Mouse (Mus musculus): ENCODE results near the gene Trhr2. TPM values are rescaled to one million over a fixed set of nuclear protein-coding genes. Genes with fewer than 3 reads are reported as not detected.

The Trhr2 gene
- total and polyA plus RNA-seq, 2 experiments from 2014 or later = not detected

DNA sequence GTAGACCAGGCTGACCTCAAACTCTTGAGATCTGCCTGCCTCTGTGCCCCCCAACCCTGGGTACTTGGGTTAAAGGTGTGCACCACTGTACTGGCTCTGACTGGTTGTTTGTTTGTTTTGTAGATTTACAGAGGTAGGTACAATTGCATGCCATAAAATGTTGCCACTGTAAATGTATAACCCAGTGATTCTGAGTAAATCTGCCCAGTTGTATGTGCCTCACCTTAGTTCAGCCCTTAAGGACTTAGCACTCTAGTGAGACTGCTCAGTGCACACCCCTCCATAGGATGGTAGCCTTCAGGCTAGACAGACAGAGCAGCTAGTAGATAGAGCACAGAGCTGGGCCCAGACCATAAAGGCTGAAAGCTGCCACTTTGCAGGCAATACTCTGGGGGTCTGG, 33.2 kb upstream of the Trhr2 start:
- DNase-seq (ENCODE audit: low spot score) (no peak), ATAC-seq (ENCODE audit: insufficient read depth, low read depth) (no peak)
- Histone ChIP-seq H3K27ac (ENCODE audit: low read depth) (no peak overlapping the region), H3K4me1 (ENCODE audit: control insufficient read depth, insufficient read depth) (no peaks in the 10 kb centered on the region), H3K9ac (replicated peaks; ENCODE audit: low read depth, low read length) (no peak overlapping the region), H3K27me3 (ENCODE audit: control insufficient read depth, insufficient read depth, low read length) (no peaks in the 10 kb centered on the region), H3K4me2 (ENCODE audit: low read depth, low read length) (no peak overlapping the region), H3K4me3 (ENCODE audit: low read depth, low read length) (no peak overlapping the region), H3K36me3 (replicated peaks; ENCODE audit: control insufficient read depth, insufficient read depth, low read length) (peaks cover 72% of the 10 kb centered on the region), H3K9me3 (replicated peaks; ENCODE audit: control insufficient read depth, low read length) (no peaks in the 10 kb centered on the region)
- no peak for TF ChIP-seq EP300 (IDR thresholded peaks at IDR 0.05; ENCODE audit: low read depth)
- no peak for TF ChIP-seq CTCF (IDR thresholded peaks at IDR 0.05; ENCODE audit: low read depth)

- Histone ChIP-seq H3K9me3 (replicated peaks; ENCODE audit: control insufficient read depth, low read length) (no peaks in the 10 kb centered on the region), H3K4me1 (ENCODE audit: control insufficient read depth, insufficient read depth) (no peaks in the 10 kb centered on the region), H3K9ac (replicated peaks; ENCODE audit: low read depth, low read length) (no peak overlapping the region), H3K36me3 (replicated peaks; ENCODE audit: control insufficient read depth, insufficient read depth, low read length) (peaks cover 80% of the 10 kb centered on the region), H3K4me3 (ENCODE audit: low read depth, low read length) (no peak overlapping the region), H3K27me3 (ENCODE audit: control insufficient read depth, insufficient read depth, low read length) (no peaks in the 10 kb centered on the region), H3K4me2 (ENCODE audit: low read depth, low read length) (no peak overlapping the region), H3K27ac (ENCODE audit: low read depth) (no peak overlapping the region)
- no peak for DNase-seq (ENCODE audit: low spot score)
- 79% methylated on average over 3 of the region's 3 CpGs for WGBS
- no peak for ATAC-seq (ENCODE audit: insufficient read depth, low read depth)
- TF ChIP-seq EP300 (IDR thresholded peaks at IDR 0.05; ENCODE audit: low read depth) = no peak
- TF ChIP-seq CTCF (IDR thresholded peaks at IDR 0.05; ENCODE audit: low read depth) = no peak
Measured at GRCm38 (mm10) chr8:122390758-122391157, 30.2 kb upstream of the Trhr2 start.

GRCm38 (mm10) chr8:122389357-122389756, 28.8 kb upstream of the Trhr2 start:
- ATAC-seq (ENCODE audit: insufficient read depth, low read depth) = no peak
- no peak for DNase-seq (ENCODE audit: low spot score)
- no peak overlapping the region for H3K27ac ChIP-seq (ENCODE audit: low read depth)
- no peak overlapping the region for H3K4me2 ChIP-seq (ENCODE audit: low read depth, low read length)
- H3K27me3 ChIP-seq (ENCODE audit: control insufficient read depth, insufficient read depth, low read length) = no peaks in the 10 kb centered on the region
- TF ChIP-seq EP300 (IDR thresholded peaks at IDR 0.05; ENCODE audit: low read depth) (no peak), CTCF (IDR thresholded peaks at IDR 0.05; ENCODE audit: low read depth) (no peak)
- 92% methylated on average over 3 of the region's 3 CpGs for WGBS
- H3K9ac ChIP-seq (replicated peaks; ENCODE audit: low read depth, low read length) = no peak overlapping the region
- H3K36me3 ChIP-seq (replicated peaks; ENCODE audit: control insufficient read depth, insufficient read depth, low read length) = peaks cover 84% of the 10 kb centered on the region
- no peak overlapping the region for H3K4me3 ChIP-seq (ENCODE audit: low read depth, low read length)
- H3K9me3 ChIP-seq (replicated peaks; ENCODE audit: control insufficient read depth, low read length) = no peaks in the 10 kb centered on the region
- no peaks in the 10 kb centered on the region for H3K4me1 ChIP-seq (ENCODE audit: control insufficient read depth, insufficient read depth)

DNA sequence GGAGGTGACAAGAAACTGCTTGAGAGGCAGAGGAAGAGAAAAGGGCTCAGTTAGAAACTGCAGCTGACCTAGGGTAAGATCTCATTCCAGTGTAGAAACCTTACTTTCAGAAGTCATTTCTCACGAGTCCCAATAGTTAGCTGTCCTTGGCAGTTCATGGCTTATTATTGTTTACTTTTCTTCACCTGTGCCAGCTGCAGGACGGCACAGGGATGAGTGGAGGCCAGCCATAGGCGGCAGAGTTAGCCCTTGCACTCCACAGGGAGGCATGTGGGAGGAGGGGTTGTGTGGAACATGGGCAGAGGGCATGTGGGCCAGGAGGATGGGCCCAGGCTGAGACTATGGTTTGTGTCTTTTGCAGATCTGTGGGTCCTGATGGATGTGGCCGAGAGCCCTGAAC, 22.5 kb upstream of the Trhr2 start:
- ATAC-seq (ENCODE audit: insufficient read depth, low read depth) = no peak
- H3K4me1 ChIP-seq (ENCODE audit: control insufficient read depth, insufficient read depth) = no peaks in the 10 kb centered on the region
- no peaks in the 10 kb centered on the region for H3K9me3 ChIP-seq (replicated peaks; ENCODE audit: control insufficient read depth, low read length)
- H3K4me3 ChIP-seq (ENCODE audit: low read depth, low read length) = no peak overlapping the region
- no peaks in the 10 kb centered on the region for H3K27me3 ChIP-seq (ENCODE audit: control insufficient read depth, insufficient read depth, low read length)
- H3K9ac ChIP-seq (replicated peaks; ENCODE audit: low read depth, low read length) = no peak overlapping the region
- H3K36me3 ChIP-seq (replicated peaks; ENCODE audit: control insufficient read depth, insufficient read depth, low read length) = peaks cover 53% of the 10 kb centered on the region
- no peak overlapping the region for H3K27ac ChIP-seq (ENCODE audit: low read depth)
- no peak for DNase-seq (ENCODE audit: low spot score)
- 74% methylated on average over 4 of the region's 4 CpGs for WGBS
- no peak overlapping the region for H3K4me2 ChIP-seq (ENCODE audit: low read depth, low read length)
- TF ChIP-seq EP300 (IDR thresholded peaks at IDR 0.05; ENCODE audit: low read depth) (no peak), CTCF (IDR thresholded peaks at IDR 0.05; ENCODE audit: low read depth) (no peak)

- peaks cover 4% of the 10 kb centered on the region; the same call in 1 of the 2 replicates for H3K36me3 ChIP-seq (replicated peaks; ENCODE audit: control insufficient read depth, insufficient read depth, low read length)
- H3K4me1 ChIP-seq (ENCODE audit: control insufficient read depth, insufficient read depth) = peaks cover 14% of the 10 kb centered on the region
- peak within 1 kb of the TSS; percentile 90 for H3K9ac ChIP-seq (replicated peaks; ENCODE audit: low read depth, low read length)
- peak; percentile 58 for TF ChIP-seq CTCF (IDR thresholded peaks at IDR 0.05; ENCODE audit: low read depth)
- TF ChIP-seq EP300 (IDR thresholded peaks at IDR 0.05; ENCODE audit: low read depth) = no peak
- ATAC-seq (ENCODE audit: insufficient read depth, low read depth) = peak; percentile 98
- peak; percentile 99 for DNase-seq (ENCODE audit: low spot score)
- peak within 1 kb of the TSS; percentile 91 for H3K27ac ChIP-seq (ENCODE audit: low read depth)
- no peaks in the 10 kb centered on the region for H3K9me3 ChIP-seq (replicated peaks; ENCODE audit: control insufficient read depth, low read length)
- H3K4me2 ChIP-seq (ENCODE audit: low read depth, low read length) = peak within 1 kb of the TSS; percentile 79
- H3K4me3 ChIP-seq (ENCODE audit: low read depth, low read length) = peak within 1 kb of the TSS; percentile 79
- no peaks in the 10 kb centered on the region for H3K27me3 ChIP-seq (ENCODE audit: control insufficient read depth, insufficient read depth, low read length)
- WGBS = under 1% methylated on average over 87 of the region's 107 CpGs
Measured at GRCm38 (mm10) chr8:122376365-122377231, 16.1 kb upstream of the Trhr2 start, which contains the start of gene Zc3h18. TSS of gene Zc3h18 (plus strand) at chr8:122376609.
